Mouse (Mus musculus): ENCODE results near the gene Anks1b. TPM values are rescaled to one million over a fixed set of nuclear protein-coding genes. Genes with fewer than 3 reads are reported as not detected.

Anks1b gene
- total RNA-seq (2022): under 1 TPM; 0.18 to 0.46 (median 0.32) TPM

GRCm38 (mm10) chr10:89873146-89873950 is at the start of gene Anks1b:
TSS of gene Anks1b (plus strand) at chr10:89873509.
- no peak for DNase-seq (ENCODE audit: low spot score in 2 of 2)

- DNase-seq (ENCODE audit: low spot score in 2 of 2): no peak
These were observed 49.4 kb upstream of the Anks1b start for GRCm38 (mm10) chr10:89823906-89824305.

DNA sequence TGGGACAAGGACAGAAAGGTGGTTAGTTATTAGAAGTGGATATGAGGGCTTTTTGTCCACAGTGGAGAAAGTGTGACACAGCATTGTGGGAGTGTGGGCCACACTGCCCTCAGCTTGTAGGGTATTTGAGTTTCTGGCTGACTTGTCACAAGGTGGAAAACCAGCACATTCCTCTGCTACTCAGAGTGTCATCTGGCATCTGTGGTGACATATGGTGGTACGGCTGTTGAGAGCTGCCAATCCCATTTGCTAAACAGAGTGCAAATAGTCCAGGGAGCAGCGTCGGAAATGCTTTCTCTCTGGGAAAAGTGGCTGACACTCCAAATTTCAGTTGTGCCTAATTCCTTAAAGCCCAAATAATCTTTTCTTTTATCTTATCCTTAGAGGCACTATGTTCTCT is 46.4 kb upstream of the Anks1b start:
- no peak for DNase-seq (ENCODE audit: low spot score in 2 of 2)

DNA sequence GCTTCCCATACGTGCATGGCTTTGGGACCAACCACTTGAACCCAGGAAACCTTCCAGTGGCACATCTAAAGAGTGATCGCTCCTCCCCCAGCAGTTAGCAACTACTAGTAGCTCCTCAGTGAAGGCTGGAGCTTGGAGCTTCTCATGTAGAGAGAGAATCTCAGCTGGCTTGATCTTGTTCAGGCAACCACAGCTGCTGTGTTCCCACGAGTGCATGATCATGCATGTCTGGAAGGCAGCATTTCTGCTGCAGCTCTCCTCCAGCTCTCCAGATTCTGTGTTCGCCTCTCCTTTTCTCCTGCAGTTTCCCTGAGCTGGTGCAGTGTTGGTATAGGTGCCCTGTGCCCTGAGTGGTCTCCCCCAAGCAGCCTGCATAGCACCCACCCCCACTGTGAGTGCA is 41.0 kb upstream of the Anks1b start:
- DNase-seq (ENCODE audit: low spot score in 2 of 2): no peak

DNA sequence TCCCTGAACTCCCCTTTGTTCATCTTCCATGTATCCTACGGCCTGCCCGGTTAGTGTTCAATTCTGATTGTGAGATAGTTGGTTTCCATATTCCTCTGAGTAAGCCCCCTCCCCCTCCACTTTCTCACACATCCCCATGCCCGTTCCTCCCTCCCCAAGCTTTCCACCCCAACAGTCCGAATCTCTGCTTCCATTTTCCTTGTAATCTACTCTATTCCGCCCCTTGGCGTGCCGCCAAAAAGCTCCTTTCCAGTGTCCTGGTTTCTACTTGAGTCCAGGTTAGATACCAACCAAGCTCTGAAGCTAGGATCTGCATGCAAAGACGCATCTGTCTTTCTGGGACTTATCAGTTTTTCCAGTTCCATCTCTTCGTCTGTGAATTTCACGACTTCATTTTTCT is 40.1 kb upstream of the Anks1b start:
- no peak for DNase-seq (ENCODE audit: low spot score in 2 of 2)

- DNase-seq (ENCODE audit: low spot score in 2 of 2): no peak
These were observed 35.8 kb upstream of the Anks1b start for GRCm38 (mm10) chr10:89837476-89837875.

GRCm38 (mm10) chr10:89838834-89839233 is 34.5 kb upstream of the Anks1b start:
- no peak for DNase-seq (ENCODE audit: low spot score in 2 of 2)

GRCm38 (mm10) chr10:89850951-89851350 is 22.4 kb upstream of the Anks1b start:
- DNase-seq (ENCODE audit: low spot score in 2 of 2): no peak

- DNase-seq (ENCODE audit: low spot score in 2 of 2): no peak
These were observed 17.9 kb upstream of the Anks1b start for GRCm38 (mm10) chr10:89855251-89855875.

DNA sequence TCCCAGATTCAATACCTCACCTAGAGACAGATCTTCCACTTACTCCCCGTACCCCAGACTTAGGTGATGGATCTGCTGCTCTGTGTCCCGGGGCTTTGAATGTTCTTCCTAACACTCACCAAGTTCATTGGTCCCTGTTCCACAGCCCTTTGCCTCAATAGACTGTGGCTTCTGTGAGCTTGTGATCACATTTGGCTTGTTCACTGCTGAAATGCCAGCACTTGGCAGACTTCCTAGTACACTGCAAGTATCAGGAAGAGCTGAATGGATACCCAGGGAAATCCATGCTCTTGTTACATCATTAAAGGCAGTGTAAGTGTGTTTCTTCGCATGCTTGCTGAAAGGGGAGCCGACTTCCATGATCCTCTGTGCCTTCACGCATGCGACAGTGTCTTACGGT is 17.0 kb upstream of the Anks1b start:
- DNase-seq (ENCODE audit: low spot score in 2 of 2): no peak

DNA sequence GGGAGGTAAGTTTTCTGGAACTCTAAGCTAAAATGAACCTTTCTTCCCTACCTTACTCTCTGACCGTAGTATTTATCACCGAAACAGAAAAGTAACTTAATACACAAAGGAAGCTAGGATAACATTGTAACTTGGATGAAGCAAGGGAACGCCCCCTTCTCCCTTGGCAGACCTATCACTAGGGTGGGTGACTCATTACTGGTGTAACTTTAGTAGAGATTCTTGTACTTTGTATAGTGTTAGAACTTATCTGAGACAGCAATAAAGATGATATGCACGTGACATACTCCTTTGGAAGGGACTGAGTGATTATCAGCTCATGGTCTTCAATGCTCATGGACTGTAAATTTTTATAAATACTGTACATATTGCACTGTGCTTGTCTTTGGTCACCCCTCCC is 5.1 kb upstream of the Anks1b start:
- no peak for DNase-seq (ENCODE audit: low spot score in 2 of 2)

DNA sequence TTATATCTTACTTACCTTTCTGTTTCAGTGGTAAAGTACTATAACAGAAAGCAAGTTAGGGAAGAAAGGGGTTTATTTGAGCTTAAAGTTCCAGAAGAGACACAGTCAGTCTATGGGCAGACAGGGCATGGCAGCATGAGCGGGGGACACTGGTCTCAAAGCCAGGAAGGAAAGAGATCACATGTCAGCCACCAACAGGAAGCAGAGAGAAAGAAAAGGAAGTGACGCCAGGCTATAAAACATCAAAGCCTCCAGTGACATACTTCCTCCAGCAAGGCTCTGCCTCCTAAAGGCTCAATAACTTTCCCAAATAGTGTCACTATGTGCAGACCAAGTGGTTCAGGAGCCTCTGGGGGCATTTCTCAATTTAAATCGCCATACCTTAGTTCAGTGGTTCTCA is 4.5 kb upstream of the Anks1b start:
- no peak for DNase-seq (ENCODE audit: low spot score in 2 of 2)

DNA sequence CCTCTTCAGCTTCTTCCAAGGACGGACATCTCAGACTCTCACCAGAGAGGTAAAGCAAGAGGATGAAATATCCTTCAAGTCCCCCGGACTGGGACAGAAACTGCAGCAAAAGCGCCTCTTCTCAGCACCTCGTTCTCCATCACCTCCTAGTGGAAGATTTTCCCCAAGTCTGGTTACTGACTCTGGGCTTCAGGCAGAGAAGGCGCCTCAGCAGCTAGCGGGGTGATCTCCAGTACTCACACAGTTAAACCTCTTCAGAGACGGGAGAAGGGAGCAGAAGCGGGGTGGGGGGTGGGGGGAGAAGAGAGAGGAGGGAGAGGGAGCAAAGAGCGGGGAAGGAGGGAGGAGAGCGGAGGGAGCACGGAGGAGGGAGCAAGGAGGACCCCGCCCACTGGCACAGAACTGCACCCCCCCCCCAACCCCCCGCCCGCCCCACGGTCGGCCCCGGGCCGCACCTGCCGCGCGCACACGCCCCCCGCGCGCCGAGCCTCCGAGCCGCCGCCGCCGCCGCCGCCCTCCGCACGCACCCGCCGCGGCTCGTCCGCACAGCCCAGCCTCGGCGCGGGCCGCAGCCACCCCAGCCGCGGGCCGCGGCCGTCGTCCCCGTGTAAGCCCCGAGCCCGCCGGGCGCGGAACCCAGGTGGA is 686 bp upstream of the Anks1b start:
- no peak for DNase-seq (ENCODE audit: low spot score in 2 of 2)

GRCm38 (mm10) chr10:89874036-89874435 is 727 bp downstream of the Anks1b start:
- DNase-seq (ENCODE audit: low spot score in 2 of 2): no peak

DNA sequence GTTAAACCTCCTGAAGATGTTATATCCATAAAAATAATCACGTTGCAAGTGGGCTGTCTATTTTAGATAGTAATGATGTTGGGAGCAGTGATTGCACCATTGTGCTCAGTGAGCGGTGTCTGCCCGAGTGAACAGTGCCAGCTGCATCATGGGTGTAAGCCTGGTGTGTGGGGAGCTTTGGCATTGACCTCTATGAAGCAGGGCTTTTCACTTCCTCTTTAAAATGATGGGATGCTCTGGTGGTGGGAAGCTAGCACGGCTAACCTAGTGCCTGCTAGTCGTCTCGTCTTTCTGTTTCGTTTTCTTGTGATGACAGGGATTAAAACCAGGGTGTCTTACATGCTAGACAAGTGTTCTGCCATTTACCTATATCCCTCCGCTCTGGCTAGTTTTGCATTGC is 10.3 kb downstream of the Anks1b start:
- no peak for DNase-seq (ENCODE audit: low spot score in 2 of 2)

- DNase-seq (ENCODE audit: low spot score in 2 of 2): no peak
These were observed 29.5 kb downstream of the Anks1b start for GRCm38 (mm10) chr10:89902720-89903337.

GRCm38 (mm10) chr10:89911889-89912288 is 38.6 kb downstream of the Anks1b start:
- no peak for DNase-seq (ENCODE audit: low spot score in 2 of 2)

DNA sequence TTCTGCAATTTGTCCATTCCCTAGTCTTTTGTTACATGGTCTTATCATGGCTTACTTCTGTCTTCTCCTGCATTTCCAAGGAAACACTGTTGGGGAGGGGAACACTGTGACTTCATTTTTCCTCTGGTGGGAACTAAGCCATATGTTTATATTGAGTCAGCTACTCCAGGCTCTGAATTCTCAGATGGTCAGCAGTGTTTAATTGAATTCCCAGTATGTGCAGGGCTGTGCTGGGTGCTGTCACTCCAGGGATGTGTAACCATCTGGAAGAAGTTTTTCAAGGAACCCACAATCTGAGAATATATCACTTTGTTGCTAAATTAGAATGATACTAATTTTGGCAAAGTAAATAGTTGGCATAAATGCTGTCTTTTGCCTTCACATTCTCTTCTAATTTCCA is 39.9 kb downstream of the Anks1b start:
- DNase-seq (ENCODE audit: low spot score in 2 of 2): no peak

DNA sequence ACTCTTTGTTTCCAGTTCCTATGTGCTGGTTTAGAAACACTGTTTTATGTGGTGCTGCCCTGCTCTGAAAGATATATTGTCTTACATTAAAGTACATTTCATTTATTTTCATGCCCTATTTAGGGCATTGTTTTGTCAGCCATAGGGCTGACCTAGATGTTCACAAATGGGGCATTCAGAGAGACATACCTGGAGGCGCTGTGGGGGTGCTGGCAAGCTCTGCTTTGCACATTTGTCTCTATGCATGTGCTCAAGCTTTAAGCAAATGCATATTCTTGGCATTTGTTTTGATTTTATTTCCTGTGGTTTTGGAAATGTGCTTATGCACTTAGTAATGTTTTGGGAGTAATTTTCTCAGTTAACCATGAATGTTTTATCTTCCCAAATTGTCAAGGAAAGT is 43.8 kb downstream of the Anks1b start:
- DNase-seq (ENCODE audit: low spot score in 2 of 2): no peak

DNA sequence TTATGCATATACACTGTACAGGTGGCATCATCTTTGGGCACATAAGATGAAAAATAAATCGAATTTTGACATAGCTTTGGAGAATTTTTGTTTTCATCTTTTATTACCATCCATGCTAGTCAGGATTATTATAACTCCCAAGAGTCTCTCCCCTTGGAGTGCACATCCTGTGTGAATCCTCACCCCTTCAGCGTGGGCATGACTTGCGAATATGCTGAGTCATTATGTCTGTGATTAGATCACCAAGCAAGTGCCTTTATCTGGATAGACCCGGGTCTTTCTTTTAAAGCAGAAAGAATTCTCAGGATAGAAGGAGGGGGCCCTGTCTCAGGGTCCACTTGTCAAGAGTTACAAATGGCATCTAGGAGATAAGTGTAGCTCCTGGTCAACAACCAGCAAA is 48.7 kb downstream of the Anks1b start:
- DNase-seq (ENCODE audit: low spot score in 2 of 2): no peak

- no peak for DNase-seq (ENCODE audit: low spot score in 2 of 2)
These were observed 68.9 kb downstream of the Anks1b start for GRCm38 (mm10) chr10:89942180-89942579.

All from gastrocnemius, adult 8-10 months (tissue).